Mouse (Mus musculus) midbrain, embryonic 12.5 days (tissue): ENCODE measurements around the gene Rsph14. TPM values are rescaled to one million over a fixed set of nuclear protein-coding genes. Genes with fewer than 3 reads are reported as not detected.

Experiments used
- ATAC-seq: fragments of 200-750 bp; cut with Nextera tagmentation; 2 replicates; pipeline ENCODE4 v1.8.0; 2017; ENCODE audit warnings: low read depth, moderate TSS enrichment, moderate library complexity; ENCODE audit not compliant: low FRiP score
- H3K27ac ChIP-seq: fragments of 300-500 bp; sonication (generic); replicated peaks from 2 replicates; pipeline ENCODE4 v1.5.1; 2016; ENCODE audit warnings: mild to moderate bottlenecking
- H3K27me3 ChIP-seq: fragments of 300-500 bp; sonication (generic); 2 replicates; pipeline ENCODE4 v1.6.1; 2016; ENCODE audit warnings: mild to moderate bottlenecking
- H3K36me3 ChIP-seq: fragments of 300-500 bp; sonication (generic); 2 replicates; pipeline ENCODE4 v1.6.1; 2016
- H3K4me1 ChIP-seq: fragments of 300-500 bp; sonication (generic); 2 replicates; pipeline ENCODE4 v1.6.1; 2016
- H3K4me2 ChIP-seq: fragments of 300-500 bp; sonication (generic); replicated peaks from 2 replicates; pipeline ENCODE4 v1.6.1; 2016; ENCODE audit warnings: mild to moderate bottlenecking, moderate library complexity
- H3K4me3 ChIP-seq: fragments of 300-500 bp; sonication (generic); 2 replicates; pipeline ENCODE4 v1.5.1; 2016; ENCODE audit warnings: mild to moderate bottlenecking
- H3K9ac ChIP-seq: fragments of 300-500 bp; sonication (generic); replicated peaks from 2 replicates; pipeline ENCODE4 v1.6.1; 2016; ENCODE audit warnings: mild to moderate bottlenecking, moderate library complexity
- H3K9me3 ChIP-seq: fragments of 300-500 bp; sonication (generic); 2 replicates; pipeline ENCODE4 v1.6.1; 2016; ENCODE audit warnings: mild to moderate bottlenecking
- WGBS: fragments of 180-500 bp; shearing (Covaris S2); methylation state at CpG from one replicate; pipeline ENCODE4 v1.1.7; 2016; 5-methylcytosine and 5-hydroxymethylcytosine counted together
- polyA plus RNA-seq: library from polyadenylated mRNA; unstranded; fragments of >200 nt; fragmentation: Nextera tagmentation; extraction: Ambion mirVana; gene quantifications from 2 replicates; pipeline ENCODE4 v1.2.1, GENCODE M21; 2016

The Rsph14 gene
- polyA plus RNA-seq, 1 experiment from 2014 or later: not detected

- Histone ChIP-seq H3K9me3 (no peaks in the 10 kb centered on the region), H3K4me3 (no peak overlapping the region), H3K4me1 (0 out of 2 replicates have a peak, but pooled peaks cover 2% of the 10 kb centered on the region), H3K9ac (no peak overlapping the region), H3K27me3 (no peaks in the 10 kb centered on the region), H3K36me3 (no peaks in the 10 kb centered on the region), H3K27ac (no peak overlapping the region), H3K4me2 (no peak overlapping the region)
- ATAC-seq: no peak
- WGBS: 40% methylated on average over 9 of the region's 9 CpGs
These were observed 79.4 kb downstream of the Rsph14 start for GRCm38 (mm10) chr10:74952830-74953443.

- Histone ChIP-seq H3K36me3 (no peaks in the 10 kb centered on the region), H3K9ac (no peak overlapping the region), H3K9me3 (no peaks in the 10 kb centered on the region), H3K4me2 (no peak overlapping the region), H3K27ac (no peak overlapping the region), H3K4me1 (no peaks in the 10 kb centered on the region), H3K4me3 (no peak overlapping the region), H3K27me3 (no peaks in the 10 kb centered on the region)
- no peak for ATAC-seq
- WGBS: 95% methylated on average over 1 of the region's 1 CpGs
These were observed 91.6 kb downstream of the Rsph14 start for GRCm38 (mm10) chr10:74940795-74941194.

- H3K36me3 ChIP-seq: no peaks in the 10 kb centered on the region
- no peaks in the 10 kb centered on the region for H3K27me3 ChIP-seq
- H3K4me3 ChIP-seq: no peak overlapping the region
- ATAC-seq: no peak
- no peak overlapping the region for H3K9ac ChIP-seq
- H3K9me3 ChIP-seq: no peaks in the 10 kb centered on the region
- H3K4me1 ChIP-seq: no peaks in the 10 kb centered on the region
- H3K4me2 ChIP-seq: no peak overlapping the region
- no peak overlapping the region for H3K27ac ChIP-seq
- WGBS: 64% methylated on average over 3 of the region's 3 CpGs
These were observed 93.1 kb downstream of the Rsph14 start for GRCm38 (mm10) chr10:74939300-74939699.

GRCm38 (mm10) chr10:74938410-74938809 lies 94.0 kb downstream of the Rsph14 start:
- no peak for ATAC-seq
- Histone ChIP-seq H3K9me3 (no peaks in the 10 kb centered on the region), H3K27me3 (no peaks in the 10 kb centered on the region), H3K9ac (no peak overlapping the region), H3K4me3 (no peak overlapping the region), H3K4me2 (no peak overlapping the region), H3K36me3 (no peaks in the 10 kb centered on the region), H3K4me1 (no peaks in the 10 kb centered on the region), H3K27ac (no peak overlapping the region)
- WGBS: 73% methylated on average over 5 of the region's 5 CpGs

- Histone ChIP-seq H3K4me2 (no peak overlapping the region), H3K27ac (no peak overlapping the region), H3K4me1 (no peaks in the 10 kb centered on the region), H3K36me3 (no peaks in the 10 kb centered on the region), H3K27me3 (no peaks in the 10 kb centered on the region), H3K9me3 (no peaks in the 10 kb centered on the region), H3K4me3 (no peak overlapping the region), H3K9ac (no peak overlapping the region)
- peak; percentile 64 for ATAC-seq
- WGBS: 78% methylated on average over 10 of the region's 10 CpGs
These were observed 95.2 kb downstream of the Rsph14 start for GRCm38 (mm10) chr10:74937003-74937790.

- H3K27ac ChIP-seq: no peak overlapping the region
- ATAC-seq: no peak
- no peaks in the 10 kb centered on the region for H3K27me3 ChIP-seq
- no peak overlapping the region for H3K4me3 ChIP-seq
- WGBS: 32% methylated on average over 6 of the region's 6 CpGs
- H3K36me3 ChIP-seq: no peaks in the 10 kb centered on the region
- H3K4me1 ChIP-seq: no peaks in the 10 kb centered on the region
- no peaks in the 10 kb centered on the region for H3K9me3 ChIP-seq
- no peak overlapping the region for H3K9ac ChIP-seq
- no peak overlapping the region for H3K4me2 ChIP-seq
These were observed 97.4 kb downstream of the Rsph14 start for GRCm38 (mm10) chr10:74935016-74935415.

GRCm38 (mm10) chr10:74934521-74934920 lies 97.9 kb downstream of the Rsph14 start:
- ATAC-seq: no peak
- no peak overlapping the region for H3K27ac ChIP-seq
- WGBS: 84% methylated on average over 12 of the region's 12 CpGs
- H3K27me3 ChIP-seq: no peaks in the 10 kb centered on the region
- H3K9me3 ChIP-seq: no peaks in the 10 kb centered on the region
- no peak overlapping the region for H3K4me2 ChIP-seq
- no peaks in the 10 kb centered on the region for H3K36me3 ChIP-seq
- no peak overlapping the region for H3K4me3 ChIP-seq
- H3K4me1 ChIP-seq: no peaks in the 10 kb centered on the region
- H3K9ac ChIP-seq: no peak overlapping the region

GRCm38 (mm10) chr10:74933548-74934190 lies 98.7 kb downstream of the Rsph14 start:
- WGBS: 88% methylated on average over 19 of the region's 19 CpGs
- Histone ChIP-seq H3K4me3 (no peak overlapping the region), H3K27ac (no peak overlapping the region), H3K27me3 (no peaks in the 10 kb centered on the region), H3K36me3 (no peaks in the 10 kb centered on the region), H3K9ac (no peak overlapping the region), H3K9me3 (no peaks in the 10 kb centered on the region), H3K4me2 (no peak overlapping the region), H3K4me1 (no peaks in the 10 kb centered on the region)
- no peak for ATAC-seq

GRCm38 (mm10) chr10:74932487-74932886 lies 99.9 kb downstream of the Rsph14 start:
- H3K9ac ChIP-seq: no peak overlapping the region
- ATAC-seq: no peak
- no peak overlapping the region for H3K27ac ChIP-seq
- no peaks in the 10 kb centered on the region for H3K4me1 ChIP-seq
- no peaks in the 10 kb centered on the region for H3K36me3 ChIP-seq
- H3K9me3 ChIP-seq: no peaks in the 10 kb centered on the region
- peaks cover 3% of the 10 kb centered on the region; the same call in 1 of the 2 replicates for H3K27me3 ChIP-seq
- 85% methylated on average over 6 of the region's 6 CpGs for WGBS
- H3K4me3 ChIP-seq: no peak overlapping the region
- H3K4me2 ChIP-seq: no peak overlapping the region

- Histone ChIP-seq H3K27ac (no peak overlapping the region), H3K27me3 (peaks cover 3% of the 10 kb centered on the region; the same call in 1 of the 2 replicates), H3K4me1 (no peaks in the 10 kb centered on the region), H3K36me3 (no peaks in the 10 kb centered on the region), H3K9ac (no peak overlapping the region), H3K4me2 (no peak overlapping the region), H3K4me3 (no peak overlapping the region), H3K9me3 (no peaks in the 10 kb centered on the region)
- WGBS: 89% methylated on average over 6 of the region's 6 CpGs
- ATAC-seq: no peak
These were observed 100.8 kb downstream of the Rsph14 start for GRCm38 (mm10) chr10:74931631-74932030.

GRCm38 (mm10) chr10:74930541-74930940 lies 101.8 kb downstream of the Rsph14 start:
- H3K4me3 ChIP-seq: no peak overlapping the region
- no peak overlapping the region for H3K27ac ChIP-seq
- no peak overlapping the region for H3K9ac ChIP-seq
- H3K4me1 ChIP-seq: peaks cover 1% of the 10 kb centered on the region; the same call in 1 of the 2 replicates
- H3K36me3 ChIP-seq: no peaks in the 10 kb centered on the region
- WGBS: 79% methylated on average over 3 of the region's 3 CpGs
- peaks cover 3% of the 10 kb centered on the region; the same call in 1 of the 2 replicates for H3K27me3 ChIP-seq
- H3K4me2 ChIP-seq: no peak overlapping the region
- ATAC-seq: no peak
- no peaks in the 10 kb centered on the region for H3K9me3 ChIP-seq

GRCm38 (mm10) chr10:74929578-74929977 lies 102.8 kb downstream of the Rsph14 start:
- 0 out of 2 replicates have a peak, but pooled peaks have one; percentile 19 for ATAC-seq
- H3K9ac ChIP-seq: no peak overlapping the region
- no peak overlapping the region for H3K27ac ChIP-seq
- peaks cover 3% of the 10 kb centered on the region; the same call in 1 of the 2 replicates for H3K27me3 ChIP-seq
- H3K4me1 ChIP-seq: peaks cover 4% of the 10 kb centered on the region; the same call in 1 of the 2 replicates
- no peak overlapping the region for H3K4me2 ChIP-seq
- H3K9me3 ChIP-seq: no peaks in the 10 kb centered on the region
- WGBS: 82% methylated on average over 6 of the region's 6 CpGs
- H3K4me3 ChIP-seq: no peak overlapping the region
- no peaks in the 10 kb centered on the region for H3K36me3 ChIP-seq
